Mouse (Mus musculus): ENCODE data around the gene Fam186b.
"Not testable (repeated sequence)": the region's sequence is repeated elsewhere in the genome, so short reads cannot be mapped to it uniquely, and the experiment has no call there.

The Fam186b gene

DNA sequence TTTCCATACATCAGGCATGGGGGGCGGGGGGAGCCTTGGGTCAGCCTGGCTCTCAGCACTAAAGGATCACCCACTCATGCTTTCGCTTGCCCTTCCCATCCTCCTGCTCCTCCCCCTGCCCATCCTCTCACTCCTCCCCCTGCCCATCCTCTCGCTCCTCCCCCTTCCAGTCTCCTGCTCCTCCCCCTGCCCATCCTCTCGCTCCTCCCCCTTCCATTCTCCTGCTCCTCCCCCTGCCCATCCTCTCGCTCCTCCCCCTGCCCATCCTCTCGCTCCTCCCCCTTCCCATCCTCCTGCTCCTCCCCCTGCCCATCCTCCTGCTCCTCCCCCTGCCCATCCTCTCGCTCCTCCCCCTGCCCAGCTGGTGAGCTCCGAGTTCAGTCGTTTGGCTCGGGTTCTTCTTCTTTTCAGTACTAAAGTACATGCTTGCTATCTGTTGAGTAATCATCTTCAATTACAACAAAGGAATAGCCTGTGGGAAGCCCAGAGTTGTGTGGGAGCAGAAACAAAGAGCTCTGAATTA, 35.9 kb downstream of the Fam186b start:
- DNase-seq (ENCODE audit: low read depth, low spot score), result peak; percentile 54

DNA sequence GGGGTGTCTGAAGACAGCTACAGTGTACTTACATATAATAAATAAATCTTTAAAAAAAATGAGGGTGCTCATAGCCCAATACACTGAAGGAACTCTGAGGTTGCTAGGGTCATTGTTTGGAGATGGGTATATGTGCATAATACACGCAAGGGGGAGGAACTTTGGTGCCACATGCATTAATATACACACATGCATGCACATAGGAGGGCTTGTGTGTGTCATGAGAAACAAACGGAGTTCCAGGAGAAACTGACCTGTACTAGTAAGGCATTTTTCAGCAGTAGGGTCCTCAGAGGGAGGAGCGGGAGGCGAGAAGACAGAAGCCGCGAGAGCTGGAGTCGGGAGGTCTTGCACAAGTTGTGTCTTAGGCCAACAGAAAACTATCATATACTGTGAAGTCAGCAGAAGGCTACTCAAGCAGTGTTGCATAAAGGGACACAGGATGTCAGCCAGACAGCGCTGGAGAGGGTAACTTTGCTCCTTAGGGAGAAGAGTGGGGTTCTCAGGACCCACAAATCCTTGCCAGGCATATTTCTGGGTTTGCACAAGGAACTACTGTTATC, 36.4 kb downstream of the Fam186b start:
- no peak for DNase-seq (ENCODE audit: low read depth, low spot score)

DNA sequence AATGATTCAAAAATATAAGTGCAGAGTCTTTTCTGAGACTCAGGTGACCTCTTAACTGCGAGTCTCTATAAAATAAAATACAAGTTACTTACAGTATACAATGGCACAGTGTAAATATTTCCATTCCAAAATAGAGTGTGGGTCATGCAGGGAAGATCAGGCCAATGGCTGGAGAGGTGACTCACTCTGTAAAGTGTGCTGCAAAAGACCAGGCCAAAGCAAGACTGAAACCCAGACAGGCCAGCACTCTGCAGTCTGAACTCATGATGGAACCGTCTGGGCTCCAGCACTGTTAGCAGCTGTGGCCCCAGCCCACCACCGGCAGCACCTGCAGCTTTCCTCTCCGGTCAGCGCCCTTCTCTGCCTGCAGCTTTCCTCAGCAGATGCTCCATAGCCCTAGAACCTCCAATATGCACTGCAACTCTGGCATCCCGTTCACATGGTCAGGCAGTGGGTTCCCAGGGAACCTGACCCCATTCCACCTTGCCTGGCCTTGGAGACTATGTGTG, 40.4 kb downstream of the Fam186b start:
- no peak for DNase-seq (ENCODE audit: low read depth, low spot score)

DNA sequence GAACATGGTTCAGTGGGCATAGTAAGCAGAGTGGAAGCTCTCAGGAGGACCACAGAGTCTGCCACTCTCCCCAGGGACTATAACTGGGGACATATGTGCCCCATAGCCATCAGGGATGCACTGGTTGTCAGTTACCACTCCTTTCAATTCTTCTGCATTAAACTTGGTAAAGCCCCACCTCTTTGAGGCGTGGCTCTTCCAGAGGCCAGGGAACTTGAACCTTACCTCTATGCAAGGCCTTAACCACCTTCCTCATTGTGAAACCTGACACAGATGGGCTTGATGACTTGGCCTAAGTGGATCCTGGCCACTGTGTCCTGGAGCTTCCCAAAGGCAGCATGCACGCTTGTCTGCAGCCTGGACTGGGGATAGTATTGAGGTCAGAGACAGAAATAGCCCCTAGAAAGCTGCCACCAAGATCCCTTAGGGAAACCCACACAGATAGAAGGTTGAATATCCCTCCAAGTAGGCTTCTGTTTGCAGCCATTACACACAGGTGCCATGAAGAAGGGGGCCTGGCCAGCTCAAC, 41.1 kb downstream of the Fam186b start:
- DNase-seq (ENCODE audit: low read depth, low spot score), result no peak

DNA sequence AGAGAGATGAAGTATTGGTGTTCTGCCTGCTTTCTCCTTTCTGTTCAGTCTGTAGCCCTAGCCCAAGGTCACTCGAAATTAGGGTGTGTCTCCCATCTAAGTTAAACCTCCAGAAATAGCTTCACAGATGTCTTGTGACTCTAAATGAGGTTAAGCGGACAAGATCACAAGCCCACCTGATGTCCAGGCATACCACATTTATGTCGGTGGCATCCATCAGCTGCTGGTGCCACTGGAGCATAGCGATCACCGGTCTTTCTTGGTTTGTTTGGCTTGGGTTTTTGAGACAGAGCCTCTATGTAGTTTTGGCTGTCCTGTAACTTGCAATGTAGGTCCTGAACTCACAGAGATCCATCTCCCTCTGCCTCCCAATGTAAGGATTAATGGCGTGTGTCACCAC, 41.9 kb downstream of the Fam186b start:
- DNase-seq (ENCODE audit: low read depth, low spot score), result no peak

DNA sequence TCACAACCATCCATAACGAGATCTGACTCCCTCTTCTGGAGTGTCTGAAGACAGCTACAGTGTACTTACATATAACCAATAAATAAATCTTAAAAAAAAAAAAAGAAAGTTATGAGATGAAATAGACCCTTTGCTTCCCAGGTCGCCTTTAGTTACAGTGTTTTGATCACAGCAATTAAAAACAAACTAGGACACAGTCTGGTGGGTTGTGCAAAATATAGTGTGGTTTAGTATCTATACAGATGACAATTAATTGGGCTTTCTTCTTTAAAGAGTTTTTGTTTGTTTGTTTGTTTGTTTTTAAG, 42.6 kb downstream of the Fam186b start:
- DNase-seq (ENCODE audit: low read depth, low spot score), result not testable (repeated sequence)

DNA sequence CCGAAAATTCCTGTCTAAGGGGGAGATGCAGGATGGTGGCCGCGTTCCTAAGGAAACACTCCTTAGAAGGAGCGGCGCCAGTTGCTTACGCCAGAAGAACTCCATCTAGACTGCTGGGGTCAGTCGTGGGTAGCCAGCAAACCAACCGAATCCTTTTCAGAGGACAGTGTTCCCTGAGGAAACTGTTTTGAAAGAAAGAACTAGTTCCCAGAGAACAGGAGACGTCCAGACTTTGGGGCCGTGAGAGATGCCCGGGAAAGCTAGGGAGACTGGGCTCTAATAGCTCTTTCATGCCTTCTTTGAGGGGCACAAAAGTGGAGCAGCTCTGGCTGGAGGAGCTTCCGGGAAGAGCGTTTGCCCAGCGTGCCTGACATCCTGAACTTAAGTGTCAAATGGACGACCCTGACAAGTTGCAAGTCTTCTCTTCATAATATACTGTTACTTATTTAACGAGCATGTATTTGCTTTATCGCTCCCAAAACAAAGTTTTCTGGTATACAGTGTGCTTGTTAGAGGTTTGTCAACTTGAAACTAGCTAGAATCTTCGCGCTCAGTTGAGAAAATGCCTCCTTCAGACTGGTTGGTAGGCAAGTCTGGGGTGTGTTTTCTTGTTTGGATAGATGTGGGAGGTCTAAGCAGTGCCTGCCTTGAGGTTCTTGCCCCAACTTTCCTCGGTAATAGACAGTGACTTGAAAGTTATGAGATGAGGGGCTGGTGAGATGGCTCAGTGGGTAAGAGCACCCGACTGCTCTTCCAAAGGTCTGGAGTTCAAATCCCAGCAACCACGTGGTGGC, 43.1 kb downstream of the Fam186b start:
- DNase-seq (ENCODE audit: low read depth, low spot score), result no peak

DNA sequence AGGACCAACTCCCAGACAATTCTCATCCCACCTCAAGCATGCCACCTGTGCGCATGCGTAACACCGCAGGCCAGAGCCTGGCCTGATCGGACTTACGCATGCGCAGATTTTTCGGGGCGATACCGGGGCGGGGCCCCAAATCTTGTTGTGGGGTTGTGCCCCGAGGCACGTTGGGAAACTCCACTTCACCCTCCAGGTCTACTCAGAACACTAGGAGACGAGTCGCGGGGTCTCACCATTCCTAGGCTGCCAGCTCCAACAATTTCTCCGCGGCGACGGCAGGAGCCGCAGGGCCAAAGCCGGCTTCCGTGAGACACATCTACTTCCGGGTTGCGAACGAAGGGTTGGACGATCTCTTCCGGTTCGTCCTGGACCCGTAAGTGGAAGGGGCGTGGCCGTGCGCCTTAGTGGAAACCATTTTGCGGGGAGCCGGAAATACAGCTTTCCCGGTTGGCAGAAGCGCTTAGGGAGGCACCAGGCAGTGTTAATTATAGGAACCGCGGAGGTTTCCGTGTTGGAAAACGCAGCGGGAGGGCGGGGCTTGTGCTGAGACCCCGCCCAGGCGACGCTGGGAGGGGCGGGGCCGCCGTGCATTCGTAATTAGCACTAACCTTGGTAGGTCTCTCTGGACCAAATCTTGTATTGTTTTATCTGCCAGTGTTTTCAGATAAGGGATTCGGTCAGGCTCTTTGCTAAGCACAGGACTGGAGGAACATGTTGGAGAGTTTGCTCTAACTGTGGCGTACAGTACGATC, 43.9 kb downstream of the Fam186b start, which contains the start of gene Mcrs1:
Mcrs1 (minus strand) TSS at position 336 of the 755 bp plus-strand sequence.
- DNase-seq (ENCODE audit: low read depth, low spot score), result peak; percentile 96

DNA sequence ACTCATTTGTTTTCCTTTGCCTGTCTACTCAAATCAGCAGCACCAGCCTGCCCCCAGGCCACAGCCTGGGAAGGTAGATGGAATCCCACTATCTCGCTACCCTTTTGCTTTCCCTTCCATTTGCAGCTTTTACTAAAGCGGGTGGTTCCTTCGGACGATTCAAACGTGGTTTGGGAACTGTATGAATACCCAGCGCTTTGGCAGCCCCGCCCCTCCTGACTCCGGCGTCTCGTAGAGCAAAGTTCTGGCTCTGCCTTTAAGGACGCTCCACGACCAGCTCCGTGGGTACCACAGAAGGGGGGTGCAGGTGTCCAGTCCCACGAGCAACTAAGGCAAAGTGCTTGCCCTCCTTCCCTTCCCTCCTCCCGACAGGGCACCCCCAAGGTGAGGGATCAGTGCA, 44.6 kb downstream of the Fam186b start:
- DNase-seq (ENCODE audit: low read depth, low spot score), result not testable (repeated sequence)

DNA sequence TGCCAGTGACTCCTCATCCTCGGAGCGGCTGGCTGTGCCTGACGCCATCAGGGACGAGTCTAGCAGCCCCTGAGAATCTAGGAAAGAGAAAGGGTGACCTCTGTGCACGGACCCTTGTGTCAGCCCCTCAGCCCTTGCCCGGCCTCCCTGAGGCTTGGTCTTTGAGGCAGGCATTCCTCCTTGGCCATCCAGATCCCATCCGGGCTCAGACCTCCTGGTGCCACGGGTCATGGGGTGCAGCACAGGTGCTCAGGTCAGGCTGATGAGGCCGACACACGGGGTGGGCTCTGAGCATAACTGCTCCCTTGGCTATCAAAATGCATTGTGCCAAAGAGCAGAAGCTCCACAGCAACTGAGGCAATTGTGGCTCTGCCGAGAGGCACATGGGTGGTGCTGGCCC, 45.8 kb downstream of the Fam186b start:
- DNase-seq (ENCODE audit: low read depth, low spot score), result no peak

DNA sequence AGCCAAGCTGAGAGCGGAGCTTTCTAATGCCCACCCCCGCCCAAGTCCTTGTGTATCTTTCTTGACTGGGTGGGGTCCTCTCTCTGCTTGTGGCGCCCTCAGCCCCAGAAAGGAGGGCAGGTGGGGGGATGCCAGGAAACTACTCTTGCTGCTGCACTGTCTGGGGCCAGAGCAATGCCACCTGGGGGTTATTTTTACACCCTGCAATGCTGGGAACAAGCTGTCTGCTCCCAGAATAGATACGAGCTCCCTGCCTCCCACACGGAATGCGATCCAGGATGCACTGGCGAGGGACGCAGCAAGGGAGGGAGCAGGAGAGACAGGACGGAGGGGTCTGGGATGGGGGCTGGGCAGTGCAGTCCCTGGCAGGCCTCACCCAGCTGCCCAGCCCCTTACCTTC, 46.7 kb downstream of the Fam186b start:
- no peak for DNase-seq (ENCODE audit: low read depth, low spot score)

DNA sequence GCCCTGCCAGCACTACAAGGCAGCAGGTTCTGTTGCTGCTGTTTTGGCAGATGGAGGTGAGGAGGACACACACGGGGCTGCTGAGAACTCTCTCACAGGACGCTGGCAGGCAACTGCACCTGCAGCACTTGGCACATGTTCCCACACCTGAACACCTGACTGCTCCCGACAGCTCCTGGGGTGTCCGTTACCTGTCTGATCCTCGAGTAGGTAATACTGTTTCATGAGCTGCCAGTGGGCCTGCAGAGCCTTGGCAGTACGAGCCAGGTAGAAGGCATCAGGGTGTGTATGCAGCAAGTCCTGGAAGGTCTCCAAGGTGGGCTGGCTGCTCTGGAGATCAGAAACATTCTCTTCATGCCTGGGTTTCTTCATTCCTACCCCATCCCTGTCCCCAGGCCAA, 49.0 kb downstream of the Fam186b start:
- not testable (repeated sequence) for DNase-seq (ENCODE audit: low read depth, low spot score)

DNA sequence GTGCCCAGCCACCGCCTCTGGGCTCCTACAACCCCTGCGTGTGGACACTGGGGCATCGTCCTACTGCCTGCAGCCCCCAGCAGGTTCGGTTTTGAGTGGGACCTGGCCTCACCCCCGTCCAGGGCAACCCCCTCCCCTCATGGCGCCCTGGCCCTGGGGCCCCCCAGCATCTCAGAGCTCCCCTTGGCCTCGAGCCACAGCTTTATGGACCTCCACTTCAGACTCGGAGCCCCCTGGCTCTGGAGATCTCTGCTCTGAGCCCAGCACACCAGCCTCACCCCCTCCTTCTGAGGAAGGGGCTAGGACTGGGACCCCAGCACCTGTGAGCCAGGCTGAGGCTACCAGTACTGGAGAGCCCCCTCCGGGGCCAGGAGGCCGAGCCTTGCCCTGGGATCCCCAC, 53.6 kb downstream of the Fam186b start:
- no peak for DNase-seq (ENCODE audit: low read depth, low spot score)

DNA sequence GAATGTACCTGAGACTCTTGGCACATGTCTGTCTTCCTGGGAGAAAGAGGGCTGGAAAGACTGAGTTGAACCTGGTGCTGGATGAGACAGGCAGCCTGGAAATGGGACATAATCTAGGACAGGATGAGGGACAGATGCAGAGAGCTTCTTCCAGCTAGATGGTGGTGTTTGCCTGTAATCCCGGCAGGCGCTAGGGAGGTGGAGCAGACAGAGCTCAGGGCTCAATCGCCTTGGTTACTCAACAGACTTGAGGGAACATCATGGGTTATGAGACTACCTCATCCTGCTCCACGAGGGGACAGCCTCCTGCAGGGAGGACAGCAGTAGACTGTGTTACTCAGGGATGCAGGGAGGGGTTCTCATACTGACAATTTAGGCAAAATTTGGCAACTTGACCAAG, 54.4 kb downstream of the Fam186b start:
- no peak for DNase-seq (ENCODE audit: low read depth, low spot score)

DNA sequence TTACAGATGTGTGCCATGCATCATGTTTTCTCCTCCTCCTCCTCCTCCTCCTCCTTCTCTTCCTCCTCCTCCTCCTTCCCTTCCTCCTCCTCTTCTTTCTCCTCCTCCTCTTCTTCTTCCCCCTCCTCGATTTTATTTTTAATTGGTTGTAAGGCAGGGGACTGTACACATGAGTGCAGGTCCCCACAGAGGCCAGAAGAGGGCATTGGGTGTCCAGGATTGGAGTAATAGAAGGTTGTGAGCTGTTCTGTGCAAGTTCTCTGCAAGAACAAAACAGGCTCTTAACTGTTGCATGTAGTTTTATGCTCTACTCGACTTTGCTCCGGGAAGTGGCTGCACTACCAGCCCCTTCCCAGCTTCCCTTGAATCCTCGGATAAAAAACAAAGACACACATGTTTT, 55.6 kb downstream of the Fam186b start:
- DNase-seq (ENCODE audit: low read depth, low spot score), result no peak

DNA sequence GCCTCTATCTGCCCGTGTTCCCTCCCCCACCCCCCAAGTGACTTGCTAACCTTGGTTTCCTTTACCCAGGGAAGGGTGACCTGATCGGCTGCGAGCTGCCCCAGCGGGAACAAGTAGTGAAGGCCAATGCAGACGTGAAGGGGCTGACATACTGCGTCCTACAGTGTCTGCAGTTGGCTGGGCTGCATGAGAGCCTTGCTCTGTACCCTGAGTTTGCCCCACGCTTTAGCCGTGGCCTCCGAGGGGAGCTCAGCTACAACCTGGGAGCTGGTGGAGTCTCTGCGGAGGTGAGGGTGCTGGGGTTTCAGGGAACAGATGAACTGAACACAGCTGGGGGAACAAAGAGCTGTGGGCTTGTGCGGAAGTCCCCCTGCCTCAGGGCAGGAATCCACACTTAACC, 57.7 kb downstream of the Fam186b start:
- DNase-seq (ENCODE audit: low read depth, low spot score), result no peak

DNA sequence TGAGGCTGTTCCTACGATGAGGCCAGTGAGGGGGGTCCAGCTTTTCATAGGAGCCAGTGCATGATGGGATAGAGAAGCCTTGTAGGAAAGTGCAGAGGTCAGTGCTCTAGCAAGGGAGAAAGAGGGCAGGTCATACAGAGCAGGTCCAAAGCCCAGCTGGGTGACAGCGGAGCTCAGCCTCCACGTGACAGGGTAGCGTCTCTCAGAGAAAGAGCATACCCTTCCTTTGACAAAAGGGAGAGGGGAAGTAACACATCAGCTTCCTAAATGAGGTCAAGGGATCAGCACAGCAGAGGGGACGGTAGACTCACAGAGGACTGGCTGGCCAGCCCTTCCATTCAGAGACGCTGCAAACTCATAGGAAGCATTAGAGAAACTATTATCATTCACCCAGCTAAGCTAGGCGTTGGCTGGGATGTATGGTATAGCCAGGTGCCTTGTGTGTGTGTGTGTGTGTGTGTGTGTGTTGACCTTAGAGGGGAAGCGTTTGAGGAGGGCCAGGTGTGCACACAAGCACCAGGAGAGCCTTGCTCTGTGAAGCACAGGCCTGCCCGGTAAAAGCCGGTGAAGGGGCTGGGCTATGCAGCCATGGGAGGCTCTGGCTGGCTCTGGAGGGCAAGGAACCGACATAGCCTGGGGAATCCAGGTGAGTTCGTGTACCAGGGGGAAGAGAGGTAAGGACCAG, 61.2 kb downstream of the Fam186b start:
- DNase-seq (ENCODE audit: low read depth, low spot score), result no peak

DNA sequence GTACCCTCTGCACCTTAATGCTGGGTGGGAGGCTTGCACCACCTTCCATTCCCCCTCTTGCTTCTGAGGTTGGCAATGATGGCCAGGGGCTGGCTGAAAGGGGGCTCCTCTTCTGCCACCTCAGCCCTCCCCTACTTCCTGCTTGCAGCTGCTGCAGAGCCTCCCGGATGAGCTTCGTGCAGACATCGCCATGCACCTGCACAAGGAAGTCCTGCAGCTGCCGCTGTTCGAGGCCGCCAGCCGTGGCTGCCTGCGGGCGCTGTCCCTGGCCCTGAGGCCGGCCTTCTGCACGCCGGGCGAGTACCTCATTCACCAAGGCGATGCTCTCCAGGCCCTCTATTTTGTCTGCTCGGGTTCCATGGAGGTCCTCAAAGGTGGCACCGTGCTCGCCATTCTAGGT, 62.0 kb downstream of the Fam186b start:
- DNase-seq (ENCODE audit: low read depth, low spot score), result no peak

DNA sequence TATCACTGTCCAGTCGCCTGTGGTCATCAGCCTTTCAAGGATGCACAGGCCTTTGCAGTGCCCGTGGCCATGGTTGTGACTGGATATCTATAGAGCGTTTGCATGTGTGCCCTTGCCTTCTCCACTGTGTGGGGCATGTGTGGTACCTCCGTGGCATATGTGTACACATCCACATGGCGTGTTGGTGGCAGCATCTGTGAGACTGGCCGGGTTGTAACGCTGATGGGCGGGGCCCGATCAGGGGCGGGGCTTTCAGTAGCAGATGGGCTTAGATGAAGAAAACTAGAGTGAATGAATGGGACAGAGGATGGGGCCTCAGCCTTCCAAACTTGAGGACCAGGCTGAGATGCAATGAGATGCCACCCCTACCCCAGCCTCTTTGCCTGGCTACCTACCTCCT, 63.7 kb downstream of the Fam186b start:
- no peak for DNase-seq (ENCODE audit: low read depth, low spot score)

DNA sequence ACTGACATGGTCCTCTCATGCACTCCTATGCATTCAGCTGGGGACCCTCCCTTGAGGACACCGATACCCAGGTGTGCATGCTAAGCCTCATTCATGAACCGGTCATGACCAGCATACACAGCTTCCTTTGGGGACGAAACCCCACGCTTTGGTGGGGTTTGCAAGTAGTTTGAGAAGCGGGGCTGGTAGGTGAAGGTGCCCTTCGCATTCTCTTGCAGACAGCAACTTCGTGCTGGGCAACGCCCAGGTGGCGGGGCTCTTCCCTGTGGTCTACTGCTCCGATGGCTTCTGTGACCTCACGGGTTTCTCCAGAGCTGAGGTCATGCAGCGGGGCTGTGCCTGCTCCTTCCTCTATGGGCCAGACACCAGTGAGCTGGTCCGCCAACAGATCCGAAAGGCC, 69.6 kb downstream of the Fam186b start:
- no peak for DNase-seq (ENCODE audit: low read depth, low spot score)

DNA sequence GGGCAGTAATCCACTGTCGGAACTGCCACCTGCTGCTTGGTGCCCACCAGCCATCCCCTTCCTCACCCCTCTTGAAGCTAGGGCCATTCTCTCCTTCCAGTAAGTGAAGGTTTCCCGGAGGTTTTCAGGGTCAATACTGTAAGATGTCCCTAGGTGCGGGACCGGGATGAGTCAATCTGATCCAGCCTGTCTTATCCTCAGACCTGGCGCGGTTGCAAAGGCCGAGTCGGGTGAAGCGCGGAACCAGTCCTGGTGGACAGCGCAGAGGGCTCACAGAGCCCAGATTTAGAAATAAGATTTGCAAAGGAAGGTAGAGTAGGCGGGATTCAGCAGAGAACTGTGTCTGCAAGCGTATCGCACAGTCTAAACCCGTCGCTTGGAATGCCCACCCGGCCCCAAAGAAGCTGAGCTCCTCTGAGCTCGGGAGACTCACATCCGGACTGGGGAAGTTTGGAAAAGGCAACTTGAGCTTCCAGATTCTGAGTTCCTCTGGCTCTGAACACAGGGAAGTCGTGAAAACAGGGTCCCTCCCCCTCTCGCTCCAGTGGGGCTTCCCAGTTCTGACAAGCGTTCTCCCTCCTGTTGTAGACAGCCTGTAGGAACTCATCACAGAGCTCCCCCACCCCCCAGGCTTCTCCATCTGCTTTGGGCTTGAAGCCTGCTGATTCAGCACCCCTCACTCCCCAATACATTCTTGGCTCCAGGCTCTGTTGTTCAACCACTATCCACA, 70.4 kb downstream of the Fam186b start:
- no peak for DNase-seq (ENCODE audit: low read depth, low spot score)

Measured in embryo, embryonic 11.5 days (tissue).